Mouse (Mus musculus) bone marrow, adult 2 months (tissue): ENCODE data around the gene Emc4. TPM values are rescaled to one million over a fixed set of nuclear protein-coding genes. Genes with fewer than 3 reads are reported as not detected.

ENCODE experiments used
- H3K27ac ChIP-seq: fragments of 200-500 bp; 2 replicates; pipeline ENCODE4 v1.5.1; 2012; ENCODE audit warnings: low read depth, mild to moderate bottlenecking, control low read depth, inconsistent platforms, low read length; ENCODE audit not compliant: control insufficient read depth, poor library complexity, insufficient read depth
- H3K4me1 ChIP-seq: fragments of 200-500 bp; 2 replicates; pipeline ENCODE4 v1.6.1; 2011; ENCODE audit warnings: low read length; ENCODE audit not compliant: control insufficient read depth, insufficient read depth
- H3K4me3 ChIP-seq: fragments of 200-500 bp; replicated peaks from 2 replicates; pipeline ENCODE3; 2011; ENCODE audit warnings: mild to moderate bottlenecking, low read depth, low read length, control low read depth; ENCODE audit not compliant: control insufficient read depth
- CTCF ChIP-seq: fragments of 200-500 bp; IDR thresholded peaks from 2 replicates; pipeline ENCODE4 v1.5.1; 2011; ENCODE audit warnings: low read length, control low read depth; ENCODE audit not compliant: control insufficient read depth, insufficient read depth
- POLR2A ChIP-seq: fragments of 200-500 bp; IDR thresholded peaks from 2 replicates; pipeline ENCODE4 v1.6.1; 2011; ENCODE audit warnings: low read depth, mild to moderate bottlenecking, control low read depth, low read length, borderline replicate concordance; ENCODE audit not compliant: control insufficient read depth
- WGBS: fragments of 180-500 bp; shearing (Covaris S2); methylation state at CpG from one replicate; pipeline ENCODE4 v1.1.7; 2018; 5-methylcytosine and 5-hydroxymethylcytosine counted together
- polyA plus RNA-seq: library from polyadenylated mRNA; stranded (reverse); fragments of >200 nt; gene quantifications from 2 replicates; pipeline ENCODE4 v1.2.4, GENCODE M21; 2011; ENCODE audit warnings: low replicate concordance; ENCODE audit not compliant: missing spikeins, insufficient read depth, insufficient read length

Emc4 gene
- polyA plus RNA-seq, 1 experiment: 14.6 TPM

DNA sequence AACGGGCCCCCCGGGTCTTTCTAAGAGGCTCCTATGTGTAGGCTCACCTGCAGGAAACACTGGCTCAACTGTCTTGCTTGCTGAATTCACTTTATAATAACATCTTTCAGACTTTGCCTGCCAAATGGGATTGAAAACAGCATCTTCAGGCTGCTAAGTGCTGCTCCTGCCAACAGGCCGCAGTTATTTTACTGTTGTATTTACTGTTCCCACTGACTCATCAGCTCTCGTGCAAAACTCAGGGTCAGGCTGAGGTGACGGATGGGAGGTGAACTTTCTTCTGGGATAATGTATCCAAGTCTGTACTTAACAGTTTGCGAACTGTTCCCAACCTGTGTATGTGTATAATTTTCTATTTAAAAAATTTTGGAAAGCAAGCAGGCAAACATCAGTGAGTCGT is 48.9 kb downstream of the Emc4 start:
- no peak overlapping the region for H3K4me3 ChIP-seq
- H3K4me1 ChIP-seq: no peaks in the 10 kb centered on the region
- WGBS: 88% methylated on average over 7 of the region's 7 CpGs
- no peak overlapping the region for H3K27ac ChIP-seq
- TF ChIP-seq CTCF (no peak), POLR2A (no peak)

- H3K4me1 ChIP-seq: no peaks in the 10 kb centered on the region
- TF ChIP-seq CTCF (no peak), POLR2A (no peak)
- WGBS: 84% methylated on average over 2 of the region's 2 CpGs
Observed at GRCm38 (mm10) chr2:112318227-112318626, 49.6 kb downstream of the Emc4 start.

DNA sequence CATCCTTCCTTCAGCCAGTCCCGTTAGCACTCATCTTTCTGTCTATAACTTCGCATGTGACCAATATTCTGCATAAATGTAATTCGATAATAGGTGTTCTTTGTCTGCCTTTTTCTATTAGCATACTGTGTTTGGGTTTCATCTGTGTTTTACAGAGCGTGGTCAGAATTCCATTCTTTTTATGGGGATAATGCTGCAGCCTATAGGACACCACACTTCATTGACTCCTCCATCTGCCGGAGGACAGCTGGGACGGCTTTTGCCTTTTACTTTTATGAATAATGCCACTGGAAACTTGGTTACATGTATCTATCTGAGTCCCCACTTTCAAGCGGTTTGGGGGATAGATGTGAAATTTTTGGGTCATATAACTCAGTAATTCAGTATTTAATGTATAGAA is 52.2 kb downstream of the Emc4 start:
- H3K4me1 ChIP-seq: no peaks in the 10 kb centered on the region
- no peak overlapping the region for H3K27ac ChIP-seq
- no peak overlapping the region for H3K4me3 ChIP-seq
- WGBS: 89% methylated on average over 7 of the region's 7 CpGs
- TF ChIP-seq POLR2A: no peak
- no peak for TF ChIP-seq CTCF

More at GRCm38 (mm10) chr2:112318227-112318626, 49.6 kb downstream of the Emc4 start:
- Histone ChIP-seq H3K4me3 (no peak overlapping the region), H3K27ac (no peak overlapping the region)

Other genes starting within 250 kb of the Emc4 start
- gene Olfr1316, start 233.1 kb downstream of the Emc4 start, polyA plus RNA-seq: not detected in 2 replicates
- not detected in 2 replicates for gene Olfr1317, start 227.7 kb downstream of the Emc4 start, polyA plus RNA-seq
- not detected in 2 replicates for gene Olfr1318, start 213.8 kb downstream of the Emc4 start, polyA plus RNA-seq
- gene Lpcat4, start 128.6 kb downstream of the Emc4 start, polyA plus RNA-seq: 26.1 and 28.3 TPM in 2 replicates
- gene Nutm1, start 108.7 kb downstream of the Emc4 start, polyA plus RNA-seq: not detected in 2 replicates
- gene Nop10, start 106.1 kb downstream of the Emc4 start, polyA plus RNA-seq: 34.5 and 79.9 TPM in 2 replicates
- gene Slc12a6, start 102.2 kb downstream of the Emc4 start, polyA plus RNA-seq: 24.4 and 45.4 TPM in 2 replicates
- gene Gm21985, start 101.7 kb downstream of the Emc4 start, polyA plus RNA-seq: 0.85 TPM in 1 of 2 replicates, not detected in the other
- gene Katnbl1, start 11.2 kb upstream of the Emc4 start, polyA plus RNA-seq: 5.9 and 10.2 TPM in 2 replicates
- gene Emc7, start 87.0 kb upstream of the Emc4 start, polyA plus RNA-seq: 2.9 and 4.7 TPM in 2 replicates
- gene Chrm5, start 112.7 kb upstream of the Emc4 start, polyA plus RNA-seq: not detected in 2 replicates
- 8.0 and 11.1 TPM in 2 replicates for gene Aven, start 124.9 kb upstream of the Emc4 start, polyA plus RNA-seq